8 mouse cellular contexts compared by ENCODE assay signal in genomic region chr9:57708068-57708719, GRCm38 (mm10). TPM values are rescaled to one million over a fixed set of nuclear protein-coding genes. Genes with fewer than 3 reads are reported as not detected.
A peak's percentile ranks its signal among the peaks of the same experiment; 100 is the strongest.
DNase-seq lines count a peak whose midpoint lies in the region; ATAC-seq lines count a peak whose summit lies in the region.

TSS of gene Edc3 (plus strand) at chr9:57708540.

- H3K9ac ChIP-seq in hindbrain, embryonic 13.5 days = peak within 1 kb of the TSS; percentile 94

- H3K36me3 ChIP-seq in hindbrain, embryonic 13.5 days = peaks cover 3% of the 10 kb centered on the region

- peak; percentile 91 for ATAC-seq in hindbrain, embryonic 13.5 days (ENCODE audit: low FRiP score)

- peaks cover 23% of the 10 kb centered on the region for H3K4me1 ChIP-seq in hindbrain, embryonic 13.5 days (replicated peaks)

- H3K4me2 ChIP-seq in hindbrain, embryonic 13.5 days = peak within 1 kb of the TSS; percentile 84

- no peaks in the 10 kb centered on the region for H3K9me3 ChIP-seq in hindbrain, embryonic 13.5 days

- 2% methylated on average over 23 of the region's 23 CpGs for WGBS in hindbrain, embryonic 13.5 days

- H3K27ac ChIP-seq in hindbrain, embryonic 13.5 days = peak within 1 kb of the TSS; percentile 90

- no peaks in the 10 kb centered on the region for H3K27me3 ChIP-seq in hindbrain, embryonic 13.5 days

- peak; percentile 93 for DNase-seq in R1 (ENCODE audit: low read depth, low spot score)
- DNase-seq in cerebellum, postnatal 25 days = peak; percentile 86 to 92
- peak; percentile 68 to 71 for DNase-seq in frontal cortex, postnatal 25 days (ENCODE audit: low spot score in 2 of 2)
- DNase-seq in layer of hippocampus, postnatal 14 days (ENCODE audit: low spot score in 2 of 2) = peak; percentile 79 to 86
- DNase-seq in lung, postnatal 10 days = peak; percentile 97
- DNase-seq in ovary, postnatal 14 days (ENCODE audit: low spot score) = peak; percentile 85
- DNase-seq in thymus, postnatal 14 days = peak; percentile 94

- peak within 1 kb of the TSS; percentile 87 for H3K4me3 ChIP-seq in hindbrain, embryonic 13.5 days

RNA-seq across cellular contexts. Expression of gene Edc3, which starts in this region (rescaled TPM):
- 33.8 and 35.4 TPM in 2 replicates for polyA plus RNA-seq in hindbrain, embryonic 13.5 days (2015; fragmentation: Nextera tagmentation; extraction: Ambion mirVana)
- total RNA-seq in layer of hippocampus, postnatal 14 days (2021) = 10 to 100 TPM; 12.8 to 14.2 TPM

Comparison
In these comparisons a context has a peak if more than half of its experiments do, and no peak if none do; other contexts are left out.
1. Peak in every context shown above with its lines: DNase-seq, ATAC-seq, H3K4me3 ChIP-seq and H3K27ac ChIP-seq.